Mouse (Mus musculus): Measurements from ENCODE around the gene Fam222b. TPM values are rescaled to one million over a fixed set of nuclear protein-coding genes. Genes with fewer than 3 reads are reported as not detected.

Gene Fam222b
- polyA plus RNA-seq, 1 experiment from 2014 or later, result 10.6 TPM

- no peaks in the 10 kb centered on the region for H3K27me3 ChIP-seq (replicated peaks; ENCODE audit: control insufficient read depth, insufficient read depth, low read length)
- H3K4me1 ChIP-seq (replicated peaks; ENCODE audit: control insufficient read depth, insufficient read depth, low read length), result peaks cover 9% of the 10 kb centered on the region; the same call in 1 of the 2 replicates
- ATAC-seq, result peak; percentile 55
- TF ChIP-seq CTCF (IDR thresholded peaks at IDR 0.05; ENCODE audit: low read depth), result peak; percentile 99
- H3K4me2 ChIP-seq (replicated peaks; ENCODE audit: low read depth), result no peak overlapping the region
- H3K4me3 ChIP-seq (ENCODE audit: low read depth, low read length), result no peak overlapping the region
- H3K36me3 ChIP-seq (ENCODE audit: control insufficient read depth, insufficient read depth), result peaks cover 64% of the 10 kb centered on the region
- H3K27ac ChIP-seq (ENCODE audit: low read depth, low read length), result no peak overlapping the region
- WGBS, result 22% methylated on average over 2 of the region's 2 CpGs
- H3K9ac ChIP-seq (ENCODE audit: low read depth, low read length), result no peak overlapping the region
- no peaks in the 10 kb centered on the region for H3K9me3 ChIP-seq (ENCODE audit: control insufficient read depth)
These were observed 64.6 kb downstream of the Fam222b start for GRCm38 (mm10) chr11:78159096-78159495.

- Histone ChIP-seq H3K9me3 (ENCODE audit: control insufficient read depth) (no peaks in the 10 kb centered on the region), H3K27ac (ENCODE audit: low read depth, low read length) (peak overlapping the region; percentile 35; the same call in 1 of the 2 replicates)
These were observed 65.1 kb downstream of the Fam222b start for GRCm38 (mm10) chr11:78159557-78159956.

DNA sequence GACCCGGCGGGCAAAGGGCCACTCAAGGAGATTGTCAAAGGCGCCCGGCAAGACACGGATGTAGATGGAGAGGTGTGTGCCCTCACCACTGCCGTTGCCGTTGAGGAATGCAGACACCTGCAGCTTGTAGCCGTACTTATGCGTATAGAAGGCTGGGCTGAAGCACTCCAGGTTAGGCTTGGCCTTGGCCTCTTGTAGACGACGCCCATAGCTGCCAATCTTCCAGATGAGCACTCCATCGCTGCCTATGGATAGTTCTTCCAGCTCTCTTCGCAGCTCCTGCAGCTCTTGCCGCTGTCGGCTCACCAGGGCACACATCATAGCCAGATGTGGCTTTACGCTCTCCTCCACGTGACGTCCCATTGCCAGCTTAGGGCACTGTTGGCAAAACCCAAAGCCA is 65.7 kb downstream of the Fam222b start:
- Histone ChIP-seq H3K36me3 (ENCODE audit: control insufficient read depth, insufficient read depth) (peaks cover 53% of the 10 kb centered on the region), H3K4me2 (replicated peaks; ENCODE audit: low read depth) (no peak overlapping the region), H3K27me3 (replicated peaks; ENCODE audit: control insufficient read depth, insufficient read depth, low read length) (no peaks in the 10 kb centered on the region), H3K9me3 (ENCODE audit: control insufficient read depth) (no peaks in the 10 kb centered on the region), H3K9ac (ENCODE audit: low read depth, low read length) (no peak overlapping the region), H3K27ac (ENCODE audit: low read depth, low read length) (peak overlapping the region; percentile 35; the same call in 1 of the 2 replicates), H3K4me1 (replicated peaks; ENCODE audit: control insufficient read depth, insufficient read depth, low read length) (peaks cover 9% of the 10 kb centered on the region; the same call in 1 of the 2 replicates), H3K4me3 (ENCODE audit: low read depth, low read length) (no peak overlapping the region)
- no peak for TF ChIP-seq CTCF (IDR thresholded peaks at IDR 0.05; ENCODE audit: low read depth)
- ATAC-seq, result no peak
- WGBS, result 83% methylated on average over 18 of the region's 18 CpGs

More at GRCm38 (mm10) chr11:78159557-78159956, 65.1 kb downstream of the Fam222b start:
- Histone ChIP-seq H3K36me3 (ENCODE audit: control insufficient read depth, insufficient read depth) (peaks cover 59% of the 10 kb centered on the region), H3K27me3 (replicated peaks; ENCODE audit: control insufficient read depth, insufficient read depth, low read length) (no peaks in the 10 kb centered on the region), H3K9ac (ENCODE audit: low read depth, low read length) (no peak overlapping the region), H3K4me1 (replicated peaks; ENCODE audit: control insufficient read depth, insufficient read depth, low read length) (peaks cover 9% of the 10 kb centered on the region; the same call in 1 of the 2 replicates), H3K4me2 (replicated peaks; ENCODE audit: low read depth) (no peak overlapping the region), H3K4me3 (ENCODE audit: low read depth, low read length) (no peak overlapping the region)
- ATAC-seq, result no peak
- WGBS, result 77% methylated on average over 7 of the region's 7 CpGs
- TF ChIP-seq CTCF (IDR thresholded peaks at IDR 0.05; ENCODE audit: low read depth), result no peak

GRCm38 (mm10) chr11:78160675-78161074 is 66.2 kb downstream of the Fam222b start:
- Histone ChIP-seq H3K27me3 (replicated peaks; ENCODE audit: control insufficient read depth, insufficient read depth, low read length) (no peaks in the 10 kb centered on the region), H3K9ac (ENCODE audit: low read depth, low read length) (no peak overlapping the region), H3K4me3 (ENCODE audit: low read depth, low read length) (no peak overlapping the region), H3K9me3 (ENCODE audit: control insufficient read depth) (no peaks in the 10 kb centered on the region), H3K4me2 (replicated peaks; ENCODE audit: low read depth) (no peak overlapping the region), H3K4me1 (replicated peaks; ENCODE audit: control insufficient read depth, insufficient read depth, low read length) (peaks cover 9% of the 10 kb centered on the region; the same call in 1 of the 2 replicates), H3K36me3 (ENCODE audit: control insufficient read depth, insufficient read depth) (peaks cover 51% of the 10 kb centered on the region), H3K27ac (ENCODE audit: low read depth, low read length) (no peak overlapping the region; the same call in 1 of the 2 replicates)
- TF ChIP-seq CTCF (IDR thresholded peaks at IDR 0.05; ENCODE audit: low read depth), result no peak
- 80% methylated on average over 3 of the region's 3 CpGs for WGBS
- no peak for ATAC-seq

DNA sequence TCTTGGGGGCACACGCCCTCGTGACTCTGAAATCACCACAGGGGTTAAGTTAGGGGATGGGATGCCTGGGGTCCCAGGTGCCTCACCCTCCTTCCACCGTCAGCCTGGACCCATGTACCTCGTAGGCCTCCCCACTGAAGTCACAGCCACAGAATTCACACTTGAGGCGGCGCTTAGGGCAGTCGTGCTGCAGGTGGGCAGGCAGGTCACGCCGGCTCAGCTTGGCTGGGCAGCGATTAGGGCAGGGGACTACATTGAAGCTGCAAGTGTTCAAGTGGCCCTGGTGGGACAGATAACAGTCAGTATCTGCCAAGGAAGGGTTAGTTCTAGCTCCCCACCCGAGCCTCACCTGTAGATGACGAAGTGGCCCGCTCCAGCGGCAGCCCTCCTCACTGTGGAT is 66.7 kb downstream of the Fam222b start:
- Histone ChIP-seq H3K4me3 (ENCODE audit: low read depth, low read length) (no peak overlapping the region), H3K4me2 (replicated peaks; ENCODE audit: low read depth) (no peak overlapping the region), H3K4me1 (replicated peaks; ENCODE audit: control insufficient read depth, insufficient read depth, low read length) (peaks cover 9% of the 10 kb centered on the region; the same call in 1 of the 2 replicates), H3K27ac (ENCODE audit: low read depth, low read length) (no peak overlapping the region; the same call in 1 of the 2 replicates), H3K9ac (ENCODE audit: low read depth, low read length) (no peak overlapping the region), H3K9me3 (ENCODE audit: control insufficient read depth) (no peaks in the 10 kb centered on the region), H3K36me3 (ENCODE audit: control insufficient read depth, insufficient read depth) (peaks cover 46% of the 10 kb centered on the region), H3K27me3 (replicated peaks; ENCODE audit: control insufficient read depth, insufficient read depth, low read length) (no peaks in the 10 kb centered on the region)
- no peak for ATAC-seq
- 82% methylated on average over 14 of the region's 14 CpGs for WGBS
- no peak for TF ChIP-seq CTCF (IDR thresholded peaks at IDR 0.05; ENCODE audit: low read depth)

GRCm38 (mm10) chr11:78161968-78162367 is 67.5 kb downstream of the Fam222b start:
- ATAC-seq, result no peak
- Histone ChIP-seq H3K36me3 (ENCODE audit: control insufficient read depth, insufficient read depth) (peaks cover 46% of the 10 kb centered on the region), H3K4me3 (ENCODE audit: low read depth, low read length) (no peak overlapping the region), H3K4me2 (replicated peaks; ENCODE audit: low read depth) (0 out of 2 replicates have a peak overlapping the region, but pooled peaks have one; percentile 89), H3K27me3 (replicated peaks; ENCODE audit: control insufficient read depth, insufficient read depth, low read length) (no peaks in the 10 kb centered on the region), H3K27ac (ENCODE audit: low read depth, low read length) (no peak overlapping the region), H3K9ac (ENCODE audit: low read depth, low read length) (no peak overlapping the region), H3K4me1 (replicated peaks; ENCODE audit: control insufficient read depth, insufficient read depth, low read length) (peaks cover 14% of the 10 kb centered on the region; the same call in 1 of the 2 replicates), H3K9me3 (ENCODE audit: control insufficient read depth) (no peaks in the 10 kb centered on the region)
- WGBS, result 54% methylated on average over 4 of the region's 4 CpGs
- no peak for TF ChIP-seq CTCF (IDR thresholded peaks at IDR 0.05; ENCODE audit: low read depth)

Measured in intestine, postnatal 0 days (tissue).